Mouse (Mus musculus): Measurements from ENCODE around the gene Rnasel. TPM values are rescaled to one million over a fixed set of nuclear protein-coding genes. Genes with fewer than 3 reads are reported as not detected.

The Rnasel gene
- polyA plus RNA-seq, 1 experiment from 2014 or later, result 11.1 TPM

DNA sequence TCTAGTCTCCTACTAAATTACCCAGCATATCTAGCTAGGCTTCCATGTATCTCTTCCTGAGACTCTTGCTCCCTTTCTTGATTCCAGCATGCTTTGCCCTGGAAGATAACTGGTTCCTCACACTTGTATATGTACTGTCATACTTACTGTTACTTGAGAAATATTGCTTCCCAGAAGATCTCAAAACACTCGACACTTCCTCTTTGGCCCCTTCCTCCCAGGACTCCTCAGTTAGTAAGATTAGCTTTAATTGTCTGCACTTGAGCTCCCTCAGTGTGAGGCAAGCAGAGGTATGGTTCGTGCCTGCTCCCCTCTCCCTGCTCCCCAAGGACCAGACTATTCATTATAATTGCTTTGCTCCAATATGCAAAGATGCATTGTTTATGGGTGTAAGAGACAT, 41.5 kb downstream of the Rnasel start:
- no peak overlapping the region for H3K4me2 ChIP-seq (replicated peaks; ENCODE audit: low read depth, low read length)
- no peaks in the 10 kb centered on the region for H3K27me3 ChIP-seq (ENCODE audit: control insufficient read depth, insufficient read depth, low read length)
- WGBS, result 55% methylated on average over 2 of the region's 2 CpGs
- H3K27ac ChIP-seq (ENCODE audit: low read length), result no peak overlapping the region
- H3K9ac ChIP-seq (replicated peaks; ENCODE audit: low read depth, low read length), result no peak overlapping the region
- H3K9me3 ChIP-seq (ENCODE audit: control insufficient read depth, low read depth, low read length), result no peaks in the 10 kb centered on the region
- no peaks in the 10 kb centered on the region for H3K36me3 ChIP-seq (ENCODE audit: control insufficient read depth, insufficient read depth, low read length)
- no peak overlapping the region for H3K4me3 ChIP-seq (ENCODE audit: low read depth, low read length)
- ATAC-seq (ENCODE audit: insufficient number of reproducible peaks, insufficient read depth, low FRiP score, low read depth), result no peak
- H3K4me1 ChIP-seq (ENCODE audit: control insufficient read depth, insufficient read depth, low read length), result no peaks in the 10 kb centered on the region

DNA sequence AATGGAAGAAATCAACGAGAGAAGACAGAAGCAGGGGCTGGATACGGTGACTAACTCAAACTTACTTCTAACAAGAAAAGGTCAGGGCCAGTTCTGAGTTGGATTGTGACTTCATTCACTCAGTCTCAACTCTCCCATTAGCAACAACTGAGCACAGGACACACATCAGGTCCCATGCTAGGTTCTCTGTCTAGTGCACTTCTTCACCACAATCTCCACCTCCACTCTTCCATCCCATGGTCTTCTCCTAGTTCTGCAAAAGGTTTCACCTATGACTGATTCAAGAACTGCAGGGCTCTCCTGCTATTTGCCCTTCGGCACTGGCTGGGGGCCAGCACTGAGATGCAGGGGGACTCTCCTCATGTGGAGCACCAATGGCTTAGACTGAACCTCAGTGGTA, 45.0 kb downstream of the Rnasel start:
- no peak overlapping the region for H3K9ac ChIP-seq (replicated peaks; ENCODE audit: low read depth, low read length)
- no peaks in the 10 kb centered on the region for H3K9me3 ChIP-seq (ENCODE audit: control insufficient read depth, low read depth, low read length)
- H3K36me3 ChIP-seq (ENCODE audit: control insufficient read depth, insufficient read depth, low read length), result no peaks in the 10 kb centered on the region
- H3K4me1 ChIP-seq (ENCODE audit: control insufficient read depth, insufficient read depth, low read length), result no peaks in the 10 kb centered on the region
- WGBS, result 72% methylated on average over 3 of the region's 3 CpGs
- ATAC-seq (ENCODE audit: insufficient number of reproducible peaks, insufficient read depth, low FRiP score, low read depth), result no peak
- no peak overlapping the region for H3K4me3 ChIP-seq (ENCODE audit: low read depth, low read length)
- no peak overlapping the region for H3K27ac ChIP-seq (ENCODE audit: low read length)
- no peak overlapping the region for H3K4me2 ChIP-seq (replicated peaks; ENCODE audit: low read depth, low read length)
- H3K27me3 ChIP-seq (ENCODE audit: control insufficient read depth, insufficient read depth, low read length), result no peaks in the 10 kb centered on the region

DNA sequence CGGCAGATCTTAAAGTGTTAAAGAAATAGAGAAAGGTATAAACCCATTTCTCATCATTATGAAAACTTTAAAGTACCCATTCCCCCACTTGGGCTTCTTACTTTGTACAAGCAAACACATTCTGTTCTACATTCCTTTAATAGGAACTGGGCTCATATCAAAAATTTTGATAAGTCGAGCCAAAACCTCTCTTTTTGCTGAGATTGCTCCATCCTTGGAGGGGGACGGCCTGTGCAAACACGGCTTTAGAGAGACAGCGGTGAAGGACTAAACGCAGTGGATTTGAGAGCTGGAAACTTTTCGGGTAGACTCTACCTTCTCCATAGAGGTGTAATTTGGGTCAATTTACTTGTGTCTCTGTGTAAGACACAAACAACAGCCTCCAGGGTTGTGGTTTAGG, 53.5 kb downstream of the Rnasel start:
- 85% methylated on average over 7 of the region's 7 CpGs for WGBS
- H3K4me1 ChIP-seq (ENCODE audit: control insufficient read depth, insufficient read depth, low read length), result no peaks in the 10 kb centered on the region
- H3K27ac ChIP-seq (ENCODE audit: low read length), result no peak overlapping the region
- H3K9ac ChIP-seq (replicated peaks; ENCODE audit: low read depth, low read length), result no peak overlapping the region
- H3K4me3 ChIP-seq (ENCODE audit: low read depth, low read length), result no peak overlapping the region
- H3K9me3 ChIP-seq (ENCODE audit: control insufficient read depth, low read depth, low read length), result no peaks in the 10 kb centered on the region
- no peak for ATAC-seq (ENCODE audit: insufficient number of reproducible peaks, insufficient read depth, low FRiP score, low read depth)
- H3K4me2 ChIP-seq (replicated peaks; ENCODE audit: low read depth, low read length), result no peak overlapping the region
- H3K27me3 ChIP-seq (ENCODE audit: control insufficient read depth, insufficient read depth, low read length), result no peaks in the 10 kb centered on the region
- H3K36me3 ChIP-seq (ENCODE audit: control insufficient read depth, insufficient read depth, low read length), result no peaks in the 10 kb centered on the region

DNA sequence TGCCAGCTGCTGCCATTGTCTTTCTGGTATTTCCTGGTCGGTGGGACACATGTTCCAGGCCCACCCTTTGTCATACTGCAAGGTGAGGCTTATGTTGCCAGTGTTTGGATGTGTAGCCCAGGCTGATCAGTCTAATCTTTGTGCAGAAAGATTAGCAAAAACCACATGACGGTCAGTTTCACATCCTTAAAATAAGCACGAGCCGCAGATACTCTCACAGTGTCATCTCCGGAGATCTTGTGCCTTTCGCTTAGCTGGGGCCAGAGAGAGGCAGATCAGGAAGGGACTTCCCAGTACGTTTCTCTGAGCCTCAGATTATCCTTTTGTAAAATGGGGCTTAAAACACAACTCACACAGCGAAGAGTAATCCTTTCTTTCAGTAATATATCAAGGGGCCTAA, 54.3 kb downstream of the Rnasel start:
- Histone ChIP-seq H3K27me3 (ENCODE audit: control insufficient read depth, insufficient read depth, low read length) (no peaks in the 10 kb centered on the region), H3K4me1 (ENCODE audit: control insufficient read depth, insufficient read depth, low read length) (no peaks in the 10 kb centered on the region), H3K4me3 (ENCODE audit: low read depth, low read length) (no peak overlapping the region), H3K9me3 (ENCODE audit: control insufficient read depth, low read depth, low read length) (no peaks in the 10 kb centered on the region), H3K27ac (ENCODE audit: low read length) (no peak overlapping the region), H3K4me2 (replicated peaks; ENCODE audit: low read depth, low read length) (no peak overlapping the region), H3K36me3 (ENCODE audit: control insufficient read depth, insufficient read depth, low read length) (no peaks in the 10 kb centered on the region), H3K9ac (replicated peaks; ENCODE audit: low read depth, low read length) (no peak overlapping the region)
- no peak for ATAC-seq (ENCODE audit: insufficient number of reproducible peaks, insufficient read depth, low FRiP score, low read depth)
- WGBS, result 71% methylated on average over 8 of the region's 8 CpGs

DNA sequence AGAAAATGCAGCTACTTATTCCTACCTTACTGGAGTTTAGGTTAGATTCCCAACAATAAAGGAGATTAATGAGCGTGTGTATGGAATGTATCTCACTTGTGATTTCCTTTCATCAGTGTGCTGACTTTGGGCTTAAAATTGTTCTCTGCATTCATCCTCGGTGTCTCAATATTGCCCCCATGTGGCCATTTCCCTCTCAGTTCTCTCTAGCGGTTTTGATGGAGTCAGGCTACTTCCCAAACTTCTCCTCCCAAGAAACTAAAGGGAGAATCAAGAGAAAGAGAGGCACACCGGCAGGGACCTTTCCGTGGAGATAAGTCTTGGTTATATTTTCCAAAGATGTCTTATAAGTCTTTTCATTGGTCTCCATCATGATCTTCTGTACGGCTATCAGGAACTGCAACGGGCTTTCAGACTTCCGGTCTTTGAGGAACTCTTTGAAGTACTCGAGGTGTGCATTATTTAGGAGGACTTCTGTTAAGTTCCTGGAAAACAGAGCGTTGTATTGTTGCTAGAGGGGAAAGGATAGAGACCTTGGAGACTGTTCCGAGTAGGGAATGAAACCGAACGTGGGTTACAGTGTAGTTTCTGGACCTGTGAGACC, 58.3 kb downstream of the Rnasel start:
- 48% methylated on average over 13 of the region's 13 CpGs for WGBS
- no peaks in the 10 kb centered on the region for H3K36me3 ChIP-seq (ENCODE audit: control insufficient read depth, insufficient read depth, low read length)
- no peaks in the 10 kb centered on the region for H3K9me3 ChIP-seq (ENCODE audit: control insufficient read depth, low read depth, low read length)
- ATAC-seq (ENCODE audit: insufficient number of reproducible peaks, insufficient read depth, low FRiP score, low read depth), result no peak
- no peaks in the 10 kb centered on the region for H3K27me3 ChIP-seq (ENCODE audit: control insufficient read depth, insufficient read depth, low read length)
- no peak overlapping the region for H3K9ac ChIP-seq (replicated peaks; ENCODE audit: low read depth, low read length)
- H3K4me3 ChIP-seq (ENCODE audit: low read depth, low read length), result no peak overlapping the region
- H3K4me2 ChIP-seq (replicated peaks; ENCODE audit: low read depth, low read length), result no peak overlapping the region
- no peak overlapping the region for H3K27ac ChIP-seq (ENCODE audit: low read length)
- no peaks in the 10 kb centered on the region for H3K4me1 ChIP-seq (ENCODE audit: control insufficient read depth, insufficient read depth, low read length)

Other genes starting within 250 kb of the Rnasel start
- gene Npl, start 199.4 kb upstream of the Rnasel start, polyA plus RNA-seq (2014; fragmentation: Nextera tagmentation; extraction: Ambion mirVana), result 6.6 and 8.3 TPM in 2 replicates
- gene Rgs8, start 96.4 kb upstream of the Rnasel start, polyA plus RNA-seq (2014; fragmentation: Nextera tagmentation; extraction: Ambion mirVana), result 0.35 and 0.41 TPM in 2 replicates
- 2.4 TPM in 2 replicates for gene Rgs16, start 9.1 kb upstream of the Rnasel start, polyA plus RNA-seq (2014; fragmentation: Nextera tagmentation; extraction: Ambion mirVana)
- 0.30 TPM in 1 of 2 replicates, not detected in the other for gene Rgsl1, start 94.7 kb downstream of the Rnasel start, polyA plus RNA-seq (2014; fragmentation: Nextera tagmentation; extraction: Ambion mirVana)
- 0.21 and 0.41 TPM in 2 replicates for gene Teddm1b, start 124.9 kb downstream of the Rnasel start, polyA plus RNA-seq (2014; fragmentation: Nextera tagmentation; extraction: Ambion mirVana)
- not detected in 2 replicates for gene Teddm1a, start 142.3 kb downstream of the Rnasel start, polyA plus RNA-seq (2014; fragmentation: Nextera tagmentation; extraction: Ambion mirVana)
- gene Glul, start 150.5 kb downstream of the Rnasel start, polyA plus RNA-seq (2014; fragmentation: Nextera tagmentation; extraction: Ambion mirVana), result 130 and 137 TPM in 2 replicates
- gene Teddm2, start 150.8 kb downstream of the Rnasel start, polyA plus RNA-seq (2014; fragmentation: Nextera tagmentation; extraction: Ambion mirVana), result 0.46 and 0.53 TPM in 2 replicates

Measured in stomach, embryonic 14.5 days (tissue).